Mouse (Mus musculus): ENCODE data around the gene Cdk9.

The Cdk9 gene

GRCm38 (mm10) chr2:32732695-32733094 is 19.8 kb upstream of the Cdk9 start:
- no peak for DNase-seq (ENCODE audit: low read depth)

- DNase-seq (ENCODE audit: low read depth): no peak
Measured at GRCm38 (mm10) chr2:32731911-32732310, 19.0 kb upstream of the Cdk9 start.

GRCm38 (mm10) chr2:32730854-32731253 is 18.0 kb upstream of the Cdk9 start:
- DNase-seq (ENCODE audit: low read depth): no peak

- no peak for DNase-seq (ENCODE audit: low read depth)
Measured at GRCm38 (mm10) chr2:32729547-32729946, 16.7 kb upstream of the Cdk9 start.

GRCm38 (mm10) chr2:32728463-32728862 is 15.6 kb upstream of the Cdk9 start:
- DNase-seq (ENCODE audit: low read depth): no peak

GRCm38 (mm10) chr2:32727435-32727834 is 14.6 kb upstream of the Cdk9 start:
- peak; percentile 92 for DNase-seq (ENCODE audit: low read depth)

- DNase-seq (ENCODE audit: low read depth): no peak
Measured at GRCm38 (mm10) chr2:32724832-32725790, 12.2 kb upstream of the Cdk9 start.

- no peak for DNase-seq (ENCODE audit: low read depth)
Measured at GRCm38 (mm10) chr2:32724149-32724548, 11.3 kb upstream of the Cdk9 start.

GRCm38 (mm10) chr2:32722581-32722980 is 9.7 kb upstream of the Cdk9 start:
- DNase-seq (ENCODE audit: low read depth): no peak

GRCm38 (mm10) chr2:32722046-32722445 is 9.2 kb upstream of the Cdk9 start:
- no peak for DNase-seq (ENCODE audit: low read depth)

GRCm38 (mm10) chr2:32720681-32721229 is 7.9 kb upstream of the Cdk9 start, which contains the start of gene Sh2d3c:
Gene Sh2d3c (plus strand): TSS chr2:32721055.
- peak; percentile 44 for DNase-seq (ENCODE audit: low read depth)

- DNase-seq (ENCODE audit: low read depth): no peak
Measured at GRCm38 (mm10) chr2:32720053-32720452, 7.2 kb upstream of the Cdk9 start.

- no peak for DNase-seq (ENCODE audit: low read depth)
Measured at GRCm38 (mm10) chr2:32718761-32719160, 5.9 kb upstream of the Cdk9 start.

GRCm38 (mm10) chr2:32714987-32715425 is 2.1 kb upstream of the Cdk9 start:
- DNase-seq (ENCODE audit: low read depth): peak; percentile 64

GRCm38 (mm10) chr2:32714117-32714986 is 1.5 kb upstream of the Cdk9 start:
- DNase-seq (ENCODE audit: low read depth): no peak

GRCm38 (mm10) chr2:32712586-32712933 is 316 bp downstream of the Cdk9 start:
- DNase-seq (ENCODE audit: low read depth): peak; percentile 79

GRCm38 (mm10) chr2:32712108-32712551 is 746 bp downstream of the Cdk9 start:
- DNase-seq (ENCODE audit: low read depth): no peak

GRCm38 (mm10) chr2:32711301-32712056 is 1.4 kb downstream of the Cdk9 start:
- DNase-seq (ENCODE audit: low read depth): no peak

- no peak for DNase-seq (ENCODE audit: low read depth)
Measured at GRCm38 (mm10) chr2:32710425-32710824, 2.5 kb downstream of the Cdk9 start.

- no peak for DNase-seq (ENCODE audit: low read depth)
Measured at GRCm38 (mm10) chr2:32709521-32710137, 3.2 kb downstream of the Cdk9 start.

GRCm38 (mm10) chr2:32708643-32709042 is 4.2 kb downstream of the Cdk9 start:
- peak; percentile 72 for DNase-seq (ENCODE audit: low read depth)
